Mouse (Mus musculus) heart, postnatal 14 days (tissue): Measurements from ENCODE around the gene AA467197. TPM values are rescaled to one million over a fixed set of nuclear protein-coding genes. Genes with fewer than 3 reads are reported as not detected.

Experiments
- DNase-seq, 2 experiments: peaks; one replicate each; pipeline ENCODE4 v3.0.0; 2021 to 2022
- intact Hi-C: fragments of 180-260 bp; cut with DNase I; formaldehyde crosslinking; loops from one replicate; pipeline ENCODE4 v1.15.1; 2025
- total RNA-seq, 2 experiments: library from RNA; stranded (reverse); gene quantifications; 2 replicates each; pipeline ENCODE4 v1.2.3; 2021

AA467197 gene
- total RNA-seq, 2 experiments from 2014 or later = 0.46 TPM; not detected in 1

GRCm38 (mm10) chr2:122631226-122631801 is 5.5 kb upstream of the AA467197 start:
- DNase-seq = peak; percentile 40 to 50
- intact Hi-C loops = loop anchor here (10.0 kb wide), 2 partner anchors 123 to 247 kb away; no protein-coding TSS in a partner anchor

GRCm38 (mm10) chr2:122637526-122637997 is 776 bp downstream of the AA467197 start:
- intact Hi-C loops = loop anchor here (1.0 to 10.0 kb wide), 3 partner anchors 30 to 253 kb away; no protein-coding TSS in a partner anchor
- DNase-seq = peak; percentile 83 to 86

GRCm38 (mm10) chr2:122638029-122638428 is 1.2 kb downstream of the AA467197 start:
- intact Hi-C loops = loop anchor here (10.0 kb wide), 2 partner anchors 117 to 253 kb away; no protein-coding TSS in a partner anchor
- no peak for DNase-seq

- intact Hi-C loops = loop anchor here (10.0 kb wide), 2 partner anchors 116 to 254 kb away; no protein-coding TSS in a partner anchor
- no peak for DNase-seq
Observed at GRCm38 (mm10) chr2:122638673-122639072, 1.9 kb downstream of the AA467197 start.

DNA sequence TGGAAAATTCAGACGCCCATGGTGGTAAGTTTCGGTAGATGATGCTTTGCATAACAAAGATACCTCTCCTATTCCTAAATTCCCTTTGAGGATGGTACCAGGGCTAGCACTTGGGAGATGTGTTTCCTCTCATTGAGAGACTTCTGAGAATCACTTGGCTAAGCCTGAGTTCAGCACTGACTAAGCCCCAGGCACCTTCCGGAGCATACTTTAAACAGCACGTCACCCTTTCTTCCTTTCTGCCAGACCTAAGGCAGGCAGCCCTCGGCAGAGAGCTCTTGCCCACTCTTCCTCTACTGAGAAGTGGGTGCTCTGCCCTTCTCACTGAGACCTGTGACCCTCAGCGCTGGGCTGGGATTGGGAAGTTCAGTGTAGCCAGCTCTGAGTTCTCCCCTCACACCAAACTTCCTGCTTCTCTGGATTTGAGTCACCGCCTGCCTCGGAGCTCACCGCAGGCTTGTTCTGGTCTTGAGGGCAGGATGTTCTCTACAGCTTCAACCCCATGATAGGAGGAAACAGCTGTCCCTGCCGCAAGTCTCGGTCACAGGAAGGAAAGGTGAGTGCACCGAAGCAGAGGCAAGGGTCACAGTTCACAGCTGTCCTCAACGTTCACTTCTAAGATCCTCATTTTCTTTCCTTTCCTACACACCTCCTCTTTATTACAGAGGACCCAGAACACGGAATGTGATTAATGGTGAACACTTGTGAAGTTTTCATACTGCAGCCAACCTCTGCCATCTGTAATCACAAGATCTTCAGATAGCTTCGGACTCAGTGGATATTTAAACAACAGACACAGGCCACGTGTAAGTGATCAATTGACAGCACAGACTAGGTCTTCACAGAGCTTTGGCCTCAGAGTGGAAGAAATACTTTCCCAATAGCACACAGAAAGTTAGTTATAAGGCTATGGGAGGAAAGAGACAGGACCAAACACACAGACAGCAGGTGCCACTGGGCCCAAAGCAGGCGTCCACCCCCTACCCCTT is 15.6 kb downstream of the AA467197 start:
- peak; percentile 8 to 14 for DNase-seq

DNA sequence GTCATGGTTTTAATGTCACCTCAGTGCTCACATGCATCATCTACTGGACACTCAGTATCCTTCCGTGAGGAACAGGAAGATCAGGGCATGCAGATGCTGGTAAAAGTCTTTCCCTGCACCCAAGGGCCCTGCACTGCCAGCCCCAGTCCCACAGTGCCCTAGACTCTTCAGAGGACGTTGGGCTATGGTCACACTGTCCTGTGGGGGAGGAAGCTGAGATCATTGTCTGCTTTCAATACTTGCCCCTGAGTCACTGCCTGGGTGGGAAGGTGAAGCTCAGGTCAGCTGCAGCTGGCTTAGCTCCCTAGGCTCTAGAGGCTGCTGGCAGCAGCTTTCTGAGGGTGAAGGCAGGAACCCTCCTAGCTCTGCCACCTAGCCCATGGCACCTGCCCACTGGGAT is 19.3 kb downstream of the AA467197 start:
- no peak for DNase-seq

More for the DNA sequence above, 15.6 kb downstream of the AA467197 start:
- intact Hi-C loops = no loop called here

GRCm38 (mm10) chr2:122656767-122657166 is 20.0 kb downstream of the AA467197 start:
- intact Hi-C loops = no loop called here
- no peak for DNase-seq

More for the DNA sequence above, 19.3 kb downstream of the AA467197 start:
- intact Hi-C loops = no loop called here

- no peak for DNase-seq
- intact Hi-C loops = no loop called here
Observed at GRCm38 (mm10) chr2:122657707-122658524, 21.1 kb downstream of the AA467197 start.

- intact Hi-C loops = loop anchor here (10.0 kb wide), 1 partner anchor 95 kb away; no protein-coding TSS in a partner anchor
- DNase-seq = no peak
Observed at GRCm38 (mm10) chr2:122659825-122660224, 23.0 kb downstream of the AA467197 start.

DNA sequence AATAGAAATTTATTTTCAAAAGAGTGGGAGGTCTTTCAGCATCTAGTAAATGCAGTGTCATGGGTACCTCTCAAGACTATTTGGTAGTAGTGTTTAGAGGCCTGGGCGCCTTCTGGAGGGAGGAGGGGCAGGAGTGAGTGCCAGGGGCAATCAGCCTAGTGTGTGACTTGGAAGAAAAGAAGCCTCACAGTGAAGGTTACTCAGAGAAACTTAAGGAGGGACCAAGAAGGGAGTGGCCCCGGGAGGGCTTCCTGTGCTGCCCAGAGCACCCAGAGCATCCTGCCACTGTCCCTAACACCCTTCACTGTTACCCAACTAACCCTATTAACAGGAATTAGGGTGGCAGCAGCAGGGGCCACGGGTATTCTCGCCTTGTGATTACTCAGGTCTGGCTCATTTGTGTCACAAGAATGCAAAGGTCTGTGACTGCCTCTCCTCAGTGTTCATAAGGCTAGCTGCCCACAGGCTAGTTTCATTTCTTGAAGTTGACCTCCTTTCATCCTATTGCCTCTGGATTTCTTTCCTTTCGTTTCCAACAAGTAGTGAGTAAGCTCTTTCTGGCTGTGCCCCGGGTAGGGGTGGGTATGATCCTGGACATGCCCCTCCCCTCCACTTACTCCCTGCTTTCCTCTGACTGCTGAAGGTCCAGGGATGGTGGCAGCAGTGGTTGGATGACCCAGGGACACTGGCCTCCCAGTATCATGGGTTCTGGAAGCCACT is 28.6 kb downstream of the AA467197 start:
- no peak for DNase-seq
- intact Hi-C loops = loop anchor here (10.0 kb wide), 1 partner anchor 89 kb away; no protein-coding TSS in a partner anchor

GRCm38 (mm10) chr2:122665973-122666875 is 29.4 kb downstream of the AA467197 start:
- intact Hi-C loops = loop anchor here (10.0 kb wide), 1 partner anchor 89 kb away; no protein-coding TSS in a partner anchor
- peak; percentile 23 to 47 for DNase-seq

DNA sequence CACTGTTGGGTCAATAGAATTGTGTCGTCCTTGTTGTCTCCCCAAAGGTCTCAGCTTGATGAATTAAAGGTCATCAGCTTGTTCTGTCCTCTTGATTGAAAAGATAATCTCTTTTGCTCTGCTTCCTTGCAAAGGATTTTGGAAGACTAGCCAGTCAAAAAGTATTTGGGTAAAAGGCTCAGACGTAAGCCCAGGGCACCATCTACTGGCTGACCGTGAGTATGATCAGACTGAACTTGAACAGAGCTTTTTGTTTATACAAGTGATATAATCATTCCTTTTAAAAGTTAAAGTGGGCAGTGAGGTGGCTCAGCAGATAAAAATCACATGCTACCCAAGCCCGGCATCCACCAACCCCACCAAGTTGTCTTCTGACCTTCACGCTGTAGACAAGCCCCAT is 31.1 kb downstream of the AA467197 start:
- peak; percentile 25 to 56 for DNase-seq
- intact Hi-C loops = loop anchor here (1.0 to 10.0 kb wide), 2 partner anchors 31 to 87 kb away; no protein-coding TSS in a partner anchor

DNA sequence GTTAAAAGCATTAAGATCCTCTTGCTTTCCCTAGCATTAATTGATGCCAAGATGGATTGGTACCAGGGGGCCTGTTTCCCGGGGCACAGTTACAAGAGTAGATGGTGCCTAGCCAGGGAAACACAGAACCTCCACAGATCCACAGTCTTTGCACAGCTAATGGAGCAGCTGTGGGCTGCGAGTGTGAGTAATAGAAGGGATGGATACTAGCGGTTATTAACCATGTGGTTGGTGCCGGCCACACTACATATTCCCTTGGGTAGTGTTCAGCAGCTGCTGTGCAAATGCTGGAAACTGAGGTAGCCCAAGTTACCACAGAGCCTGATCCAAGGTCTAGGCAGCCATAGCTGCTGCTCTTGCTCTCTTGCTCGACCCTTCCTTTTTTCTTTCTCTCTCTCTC is 34.9 kb downstream of the AA467197 start:
- DNase-seq = no peak
- intact Hi-C loops = no loop called here

- DNase-seq = no peak
- intact Hi-C loops = no loop called here
Observed at GRCm38 (mm10) chr2:122672841-122673240, 36.1 kb downstream of the AA467197 start.

- intact Hi-C loops = no loop called here
- no peak for DNase-seq
Observed at GRCm38 (mm10) chr2:122675126-122675525, 38.3 kb downstream of the AA467197 start.

GRCm38 (mm10) chr2:122681379-122682137 is 44.8 kb downstream of the AA467197 start:
- intact Hi-C loops = no loop called here
- DNase-seq = no peak

GRCm38 (mm10) chr2:122682520-122682919 is 45.7 kb downstream of the AA467197 start:
- intact Hi-C loops = no loop called here
- DNase-seq = no peak
